Mouse (Mus musculus) cerebellum, adult 18-20 months (tissue): ENCODE data around the gene Fam214b.
A peak's percentile ranks its signal among the peaks of the same experiment; 100 is the strongest.

ENCODE experiments used
- DNase-seq, 2 experiments: peaks; one replicate each; pipeline ENCODE4 v3.0.0; 2021

Gene Fam214b

DNA sequence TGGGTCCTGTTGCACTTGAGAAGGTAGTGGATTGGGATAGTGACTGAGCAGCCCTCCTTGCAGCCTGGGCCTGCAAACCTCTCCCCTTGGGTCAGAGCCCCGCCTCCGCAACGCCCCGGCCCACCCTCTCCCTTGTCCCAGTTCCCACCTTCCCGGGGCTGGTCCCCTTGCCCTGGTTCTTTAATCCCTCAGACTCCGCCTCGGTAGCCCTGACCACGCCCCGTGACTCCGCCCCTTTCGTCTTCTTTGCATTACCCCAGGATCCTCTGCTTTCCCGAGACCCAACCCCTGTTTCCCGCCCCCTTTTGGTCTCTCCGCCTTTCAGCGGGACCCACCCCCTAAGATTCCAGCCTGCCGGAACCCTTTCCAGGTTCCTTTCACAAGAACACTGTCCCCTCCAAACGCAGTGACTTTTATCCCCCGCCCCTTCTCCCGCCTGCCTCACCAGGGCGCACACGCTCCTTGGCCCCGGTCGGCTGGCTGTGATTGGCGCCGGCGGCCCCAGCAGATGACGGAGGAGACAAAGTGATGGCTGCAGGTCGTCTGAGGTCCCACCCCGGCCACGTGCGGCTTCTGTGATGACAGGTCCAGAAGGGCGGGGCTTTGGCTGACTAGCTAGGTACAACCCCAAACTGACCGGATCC lies at the start of gene Fam214b:
TSS of gene Fam214b (minus strand) at position 562 of the 644 bp plus-strand sequence.
- DNase-seq, result peak; percentile 92 to 97

DNA sequence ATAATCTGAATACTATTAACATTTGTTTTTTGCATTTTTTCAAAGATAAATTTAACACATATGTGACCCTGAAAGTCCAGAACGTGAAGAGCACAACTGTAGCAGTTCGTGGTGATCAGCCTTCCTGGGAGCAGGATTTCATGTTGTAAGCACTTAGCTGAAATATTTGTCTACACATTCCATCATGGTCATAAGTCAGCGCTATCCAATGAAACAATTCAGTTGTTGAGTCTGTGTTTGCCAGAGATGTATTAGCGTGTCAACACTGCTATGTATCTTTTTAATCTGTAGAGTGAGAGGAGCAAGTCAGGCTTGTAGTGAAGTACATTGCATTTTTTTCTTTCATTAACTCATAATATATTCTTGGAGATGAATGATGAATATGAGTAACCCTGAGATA lies 45.2 kb upstream of the Fam214b start:
- no peak for DNase-seq

DNA sequence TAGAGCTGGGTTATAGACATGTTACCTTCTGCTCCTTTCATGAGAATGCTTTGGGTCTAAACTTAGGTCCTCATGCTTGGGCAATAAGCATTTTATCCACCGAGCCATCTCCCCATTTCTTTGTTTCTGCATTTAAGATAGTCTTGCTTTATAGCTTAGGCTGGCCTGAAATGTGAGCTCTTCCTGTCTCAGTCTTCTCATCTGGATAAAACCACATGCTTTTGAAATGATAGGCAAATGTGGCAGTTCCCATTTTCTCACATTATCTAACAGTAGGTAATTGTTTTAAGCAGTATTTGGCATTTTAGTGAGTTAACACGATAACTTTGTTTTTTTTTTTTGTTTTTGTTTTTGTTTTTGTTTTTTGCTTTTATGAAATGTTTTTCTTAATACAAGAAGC lies 43.9 kb upstream of the Fam214b start:
- no peak for DNase-seq

DNA sequence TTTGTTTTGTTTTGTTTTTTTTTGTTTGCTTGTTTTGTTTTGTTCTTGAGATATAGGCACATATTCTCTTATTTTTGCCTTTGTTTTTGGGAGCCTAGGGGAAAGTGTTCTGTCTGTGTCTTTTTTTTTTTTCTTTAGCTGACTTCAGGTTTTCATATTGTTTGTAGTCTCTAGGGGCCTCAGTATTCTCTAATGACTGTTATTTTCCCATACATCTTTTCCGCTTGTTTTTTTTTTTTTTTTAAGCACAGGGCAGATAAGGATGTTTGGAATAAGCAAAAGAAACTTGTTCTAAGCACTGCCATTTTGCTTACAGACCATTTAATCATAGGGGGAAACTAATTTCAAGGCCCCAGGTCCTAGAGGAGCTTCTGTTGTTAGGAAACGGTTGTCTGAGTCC lies 36.4 kb upstream of the Fam214b start:
- no peak for DNase-seq

DNA sequence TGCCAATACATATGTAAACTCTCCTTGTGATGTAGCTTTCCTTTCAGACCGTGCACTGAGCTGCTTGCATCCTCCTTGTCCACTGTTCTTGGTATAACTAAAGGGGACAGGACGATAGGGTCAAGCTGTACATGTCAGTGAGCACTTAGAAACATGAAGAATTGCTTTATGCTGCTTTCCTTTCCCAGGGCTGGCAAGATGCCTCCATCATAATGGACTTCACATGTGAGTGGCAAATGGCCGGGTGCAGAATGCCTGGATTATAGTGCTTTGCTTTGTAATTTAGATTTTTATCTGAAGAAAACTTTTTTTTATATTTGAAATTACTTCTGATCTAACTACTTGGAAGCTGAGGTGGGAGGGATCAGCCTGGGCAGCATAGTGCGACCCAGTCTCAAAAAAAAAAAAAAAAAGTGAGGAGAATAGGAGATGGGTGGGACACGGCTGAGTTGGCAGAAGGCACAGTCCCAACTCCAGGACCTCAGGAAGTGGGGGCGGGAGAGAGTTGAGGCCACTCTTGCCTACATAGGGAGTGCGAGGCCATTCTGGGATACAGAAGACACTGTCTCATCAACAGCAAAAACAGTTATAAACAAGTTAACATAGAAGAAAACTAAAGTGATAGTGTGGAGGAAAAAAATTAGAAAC lies 32.2 kb upstream of the Fam214b start:
- DNase-seq, result no peak

DNA sequence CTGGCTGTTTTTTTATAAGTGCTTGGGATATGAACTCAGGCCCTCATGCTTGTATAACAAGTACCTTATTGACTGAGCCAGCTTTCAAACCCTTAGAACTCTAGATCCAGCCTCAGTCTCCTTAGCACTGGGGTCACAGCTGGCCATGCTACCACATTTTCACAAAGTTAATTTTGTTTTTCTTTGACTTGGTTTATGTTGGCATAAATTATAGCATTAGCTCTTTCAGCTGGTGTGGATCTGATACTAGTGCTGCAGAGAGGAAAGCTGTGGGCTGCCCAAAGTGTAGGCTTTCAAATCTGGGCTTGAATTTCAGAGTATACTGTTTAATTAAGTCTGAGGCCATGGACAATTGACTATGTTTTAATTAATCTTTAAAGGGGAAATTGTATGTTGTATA lies 28.9 kb upstream of the Fam214b start:
- no peak for DNase-seq

DNA sequence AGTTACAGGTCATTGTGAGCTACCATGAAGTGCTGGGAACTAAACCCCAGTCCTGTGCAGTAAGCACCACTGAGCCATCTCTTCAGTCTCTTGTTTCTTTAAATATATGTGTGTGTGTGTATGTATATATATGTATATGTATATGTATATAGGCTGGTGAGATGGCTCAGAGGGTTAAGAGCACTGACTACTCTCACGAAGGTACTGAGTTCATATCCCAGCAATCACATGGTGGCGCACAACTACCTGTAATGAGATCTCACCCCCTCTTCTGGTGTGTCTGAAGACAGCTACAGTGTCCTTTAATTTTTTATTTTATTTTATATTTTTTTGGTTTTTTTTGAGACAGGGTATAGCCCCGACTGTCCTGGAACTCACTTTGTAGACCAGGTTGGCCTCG lies 19.5 kb upstream of the Fam214b start:
- DNase-seq, result no peak

DNA sequence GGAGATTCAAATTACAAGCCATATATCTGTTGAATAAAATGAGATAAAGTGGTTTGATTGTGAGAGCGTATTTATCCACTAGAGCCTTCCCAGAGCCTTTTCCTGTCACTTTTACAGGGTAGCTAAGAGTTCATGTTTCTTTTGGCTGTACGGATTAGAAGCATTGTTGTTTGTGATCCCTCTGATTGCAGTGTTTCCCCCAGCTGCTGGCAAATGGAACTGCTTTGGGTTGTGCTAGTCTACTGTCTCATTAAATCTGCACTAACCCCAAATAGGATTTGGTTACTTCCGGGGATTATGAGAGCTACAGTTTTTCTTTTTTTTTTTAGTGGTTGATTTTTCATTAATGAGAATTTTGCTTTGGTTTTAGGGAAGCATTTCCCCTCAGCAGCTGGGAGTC lies 14.3 kb upstream of the Fam214b start:
- DNase-seq, result no peak

DNA sequence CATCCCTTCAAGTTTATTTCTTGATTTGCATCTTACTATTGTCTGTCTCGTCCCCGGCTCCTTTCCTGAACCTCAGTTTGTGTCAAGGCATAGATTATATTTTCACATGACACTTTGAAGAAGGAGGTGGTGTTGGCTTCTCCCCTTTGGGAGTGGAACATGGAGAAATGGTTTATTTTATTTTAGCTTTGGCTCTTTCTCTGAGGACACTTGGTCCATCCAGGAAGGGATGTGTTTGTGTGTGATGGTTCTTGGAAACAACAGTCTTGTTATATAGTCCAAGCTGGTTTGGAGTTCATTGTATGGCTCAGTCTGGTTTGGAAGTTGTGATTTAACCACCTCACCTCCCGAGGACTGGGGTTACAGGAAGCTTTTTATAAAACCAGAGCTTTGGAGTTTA lies 13.7 kb upstream of the Fam214b start:
- no peak for DNase-seq

DNA sequence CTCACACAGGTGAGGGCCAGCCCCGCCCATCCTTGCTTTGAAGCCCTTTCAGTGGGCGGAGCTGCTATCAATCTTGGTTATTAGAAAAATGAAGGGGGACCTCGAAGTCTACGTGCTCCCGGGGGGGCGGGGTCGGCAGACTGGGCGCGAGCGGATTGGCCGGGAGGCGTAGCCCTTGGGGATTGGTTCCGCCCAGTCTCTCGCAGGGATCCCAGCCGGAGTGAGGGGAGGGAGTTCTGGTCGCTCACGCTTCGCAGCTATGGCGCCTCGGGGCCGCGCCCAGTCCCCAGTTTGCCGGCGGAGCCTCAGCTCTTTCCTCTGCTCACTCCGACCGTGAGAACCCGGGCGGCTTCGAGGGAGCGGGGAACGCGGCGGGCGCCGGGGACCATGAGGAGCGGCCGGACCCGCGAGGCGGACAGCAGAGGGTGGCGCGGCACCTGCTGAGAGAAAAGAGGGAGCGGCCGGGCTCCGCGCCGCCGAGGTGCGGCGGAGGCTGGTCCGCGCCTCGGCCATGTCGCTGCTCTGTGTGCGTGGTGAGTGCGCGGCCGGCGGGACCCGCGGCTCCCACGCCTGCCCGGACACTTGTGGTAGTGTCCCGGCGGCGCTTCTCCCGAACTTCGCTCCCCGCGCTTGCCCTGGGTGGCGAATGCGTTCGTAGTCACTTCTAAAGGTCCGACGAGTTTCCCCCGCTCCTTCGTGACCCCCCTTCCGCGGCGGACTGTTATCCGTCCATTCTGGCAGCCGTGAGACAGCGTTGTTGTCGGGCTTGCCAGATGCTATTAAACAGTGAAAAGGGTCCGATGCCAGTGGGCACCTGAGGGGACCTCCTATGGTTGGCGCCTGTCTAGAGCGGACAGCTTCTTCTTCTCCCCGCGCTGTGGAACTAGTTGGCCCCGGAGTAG lies 13.0 kb upstream of the Fam214b start, which contains the start of gene Unc13b:
TSS of gene Unc13b (plus strand) at position 201 of the 902 bp plus-strand sequence.
- peak; percentile 90 to 94 for DNase-seq

DNA sequence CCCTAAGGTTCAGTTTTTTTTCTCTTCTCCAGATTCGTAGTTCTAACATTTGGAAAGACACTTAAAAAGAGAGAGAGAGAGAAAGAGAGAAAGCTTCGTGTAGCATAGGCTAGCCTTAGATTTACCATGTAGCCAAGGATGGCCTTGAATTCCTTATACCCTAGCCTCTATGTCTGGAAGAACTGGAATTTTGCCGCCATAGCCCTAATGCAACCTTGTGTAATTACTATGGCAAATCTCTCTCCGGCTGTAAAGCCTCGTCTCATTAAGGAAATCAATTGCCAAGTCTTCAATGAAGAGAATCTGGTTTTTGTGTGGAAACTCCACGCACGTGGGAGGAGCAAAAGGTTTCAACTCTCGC lies 12.4 kb upstream of the Fam214b start:
- DNase-seq, result no peak

DNA sequence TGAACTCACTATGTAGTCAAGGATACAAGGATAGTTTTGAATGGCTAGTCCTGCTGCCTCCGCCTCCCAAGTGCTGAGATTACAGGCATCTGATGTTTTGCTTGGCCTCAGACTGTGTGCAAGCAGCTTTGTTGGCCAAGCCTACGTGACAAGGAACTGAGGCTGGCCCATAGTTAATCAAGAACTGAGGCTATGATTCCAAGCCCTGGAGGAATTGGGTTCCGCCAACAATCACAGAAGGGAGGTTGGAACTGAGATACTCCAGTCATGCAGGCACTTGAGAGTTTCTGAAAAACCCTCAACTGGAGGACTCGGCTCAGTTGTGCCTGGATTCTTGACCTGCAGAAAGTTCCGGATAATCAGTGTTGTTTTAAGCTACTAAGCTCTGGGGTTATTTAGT lies 11.6 kb upstream of the Fam214b start:
- no peak for DNase-seq

DNA sequence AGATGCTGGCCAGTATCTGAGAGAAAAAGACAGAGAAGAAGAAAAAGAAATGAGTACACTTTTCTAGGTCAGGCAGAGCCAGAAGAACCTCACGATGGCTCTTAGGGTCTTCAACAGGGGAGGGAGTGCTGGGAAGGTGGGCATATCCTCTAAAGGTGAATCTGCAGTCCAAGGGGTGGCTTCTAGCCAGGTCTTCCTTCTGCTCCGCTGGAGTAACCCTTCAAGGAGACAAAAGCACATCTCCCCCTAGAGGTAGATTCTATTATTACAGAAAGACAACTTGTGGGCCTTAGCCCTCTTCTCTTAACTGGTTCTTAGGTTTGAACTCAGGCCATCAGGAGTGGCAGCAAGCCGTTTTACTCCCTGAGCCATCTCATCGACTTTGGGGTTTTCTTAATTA lies 6.6 kb upstream of the Fam214b start:
- peak; percentile 71 to 73 for DNase-seq

DNA sequence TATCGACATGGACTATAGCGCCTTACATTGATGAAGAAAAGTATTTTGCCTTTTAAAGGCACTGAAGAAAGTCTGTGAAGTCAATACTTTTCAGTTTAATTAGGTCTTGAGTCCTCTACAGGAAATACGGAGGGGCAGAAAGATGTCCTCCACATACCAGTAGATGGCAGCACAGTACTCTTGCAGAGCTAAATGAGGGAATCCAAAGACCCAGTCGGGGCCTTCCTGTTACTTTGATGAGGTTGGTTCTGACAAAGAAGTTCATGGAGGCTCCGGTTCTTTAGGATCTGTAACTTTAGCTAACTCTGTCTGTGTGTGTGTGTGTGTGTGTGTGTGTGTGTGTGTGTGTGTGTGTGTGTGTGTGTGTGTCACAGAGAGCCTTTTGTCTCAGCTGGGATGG lies 1.2 kb upstream of the Fam214b start:
- DNase-seq, result peak; percentile 72 to 80

DNA sequence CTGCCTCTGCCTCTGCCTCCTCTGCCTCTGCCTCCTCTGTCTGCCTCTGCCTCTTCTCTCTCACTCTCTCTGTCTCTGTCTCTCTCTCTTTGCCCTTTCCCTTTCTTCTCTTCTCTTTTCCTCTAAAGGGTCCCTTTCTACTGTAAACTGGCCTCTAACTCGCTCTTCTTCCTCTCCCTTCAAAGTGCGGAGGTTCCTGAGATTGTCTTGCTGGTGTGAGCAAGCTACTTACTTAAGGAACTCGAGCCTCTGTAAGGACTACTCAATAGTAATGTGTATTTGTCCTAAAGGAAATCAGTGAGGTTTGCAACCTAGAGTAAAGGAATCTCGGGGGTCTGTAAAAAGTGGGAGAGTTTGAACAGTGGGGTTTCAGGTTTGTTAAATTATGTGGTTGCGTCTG lies 587 bp upstream of the Fam214b start:
- DNase-seq, result no peak

DNA sequence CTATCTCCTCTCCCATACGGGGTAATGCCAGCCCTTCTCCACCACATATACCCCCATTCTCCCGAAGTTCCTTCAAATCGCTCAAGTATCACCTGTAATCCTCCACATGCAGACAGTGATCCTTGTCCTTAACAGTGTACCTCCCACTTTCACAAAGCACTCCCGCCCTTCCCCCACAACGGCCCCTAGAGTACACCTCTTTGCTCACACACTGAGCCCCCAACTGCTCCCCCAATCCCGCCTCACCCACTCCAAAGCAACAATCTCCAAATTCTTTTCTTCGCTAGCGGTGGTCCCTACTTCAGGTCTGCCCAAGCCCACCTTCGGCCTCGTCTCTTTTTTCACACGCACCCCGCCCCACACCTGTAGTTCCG lies 748 bp downstream of the Fam214b start:
- DNase-seq, result peak in 1 of 2 experiments; percentile 51

DNA sequence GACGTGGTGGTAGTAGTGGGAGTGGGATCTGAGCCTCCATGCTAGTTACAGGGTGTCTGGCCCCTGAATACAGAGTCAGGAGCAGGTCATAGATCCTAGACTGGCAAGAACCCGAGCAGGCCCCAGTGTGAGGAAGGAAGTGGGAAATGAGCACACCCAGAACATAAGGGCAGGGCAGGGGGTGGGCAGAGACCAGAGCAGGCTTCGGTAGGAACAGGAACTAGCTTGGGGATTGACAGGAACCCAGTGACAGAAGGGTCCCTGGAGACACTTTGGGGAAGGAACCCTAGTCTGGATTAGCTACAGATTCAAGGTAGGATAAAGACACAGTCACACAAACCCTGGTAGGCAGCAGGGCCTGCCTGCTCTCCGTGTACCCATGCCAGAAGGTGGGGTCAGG lies 1.3 kb downstream of the Fam214b start:
- DNase-seq, result no peak

DNA sequence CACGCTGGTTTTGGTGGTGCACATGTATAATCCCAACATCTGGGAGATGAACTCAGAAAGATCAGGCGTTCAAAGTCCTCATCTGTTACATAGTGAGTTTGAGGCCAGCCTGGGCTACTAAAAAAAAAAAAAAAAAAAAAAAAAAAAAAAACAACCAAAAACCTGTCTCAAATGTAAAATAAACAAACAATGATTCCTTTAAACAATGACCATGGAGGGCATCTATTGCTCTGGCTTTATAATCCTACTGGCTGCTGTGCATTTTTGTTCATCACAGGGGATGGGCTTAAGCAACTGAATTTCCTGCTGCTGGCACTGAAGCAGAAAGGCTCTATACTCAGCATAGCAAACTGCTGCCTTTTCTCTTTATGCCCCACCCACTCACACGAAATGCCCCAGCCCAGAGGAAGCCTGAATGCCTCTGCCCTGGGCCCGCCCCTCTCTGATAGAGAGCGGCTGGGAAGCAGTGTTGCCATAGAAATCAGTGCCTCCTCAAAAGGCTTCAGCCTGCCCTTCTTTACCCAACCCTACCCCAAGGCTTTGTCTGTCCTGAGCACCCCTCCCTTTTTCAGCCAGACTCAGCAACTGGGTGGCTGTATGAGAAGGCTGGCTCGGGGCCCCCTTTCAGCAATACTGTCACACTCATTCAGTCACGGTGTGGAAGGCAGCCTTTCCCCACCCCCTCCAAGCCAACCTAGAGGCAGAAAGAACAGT lies 2.2 kb downstream of the Fam214b start:
- no peak for DNase-seq

DNA sequence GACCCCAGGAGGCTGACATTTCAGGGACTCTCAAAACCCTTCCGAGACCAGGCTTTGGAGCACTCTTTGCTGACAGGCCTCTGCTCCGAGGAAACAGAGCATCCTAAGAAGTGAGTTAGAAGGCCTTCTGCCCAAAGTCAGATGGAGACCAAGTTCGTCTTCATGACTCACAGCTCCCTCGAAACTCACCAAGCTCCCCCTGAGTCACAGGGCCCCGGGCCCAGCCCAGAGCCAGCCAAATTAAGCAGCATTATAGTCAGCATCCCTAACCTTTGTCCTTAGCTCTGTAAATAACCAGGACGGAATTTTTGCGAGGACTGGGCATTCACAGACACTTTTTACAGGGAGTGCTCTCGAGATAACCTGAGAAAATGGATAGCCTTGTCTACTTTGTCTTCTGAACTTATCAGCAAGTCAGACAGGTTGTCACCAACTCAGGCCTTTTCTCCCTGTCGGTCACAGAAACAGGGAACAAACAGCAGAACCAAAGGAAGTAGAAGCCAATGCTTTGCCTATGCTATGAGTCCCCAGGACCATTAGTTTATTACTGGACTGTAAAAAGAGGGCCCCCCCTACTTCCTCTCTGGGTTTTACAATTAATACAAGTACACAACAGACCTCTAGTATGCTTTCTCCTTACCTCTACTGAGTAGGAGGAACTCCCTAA lies 5.0 kb downstream of the Fam214b start:
- DNase-seq, result no peak

DNA sequence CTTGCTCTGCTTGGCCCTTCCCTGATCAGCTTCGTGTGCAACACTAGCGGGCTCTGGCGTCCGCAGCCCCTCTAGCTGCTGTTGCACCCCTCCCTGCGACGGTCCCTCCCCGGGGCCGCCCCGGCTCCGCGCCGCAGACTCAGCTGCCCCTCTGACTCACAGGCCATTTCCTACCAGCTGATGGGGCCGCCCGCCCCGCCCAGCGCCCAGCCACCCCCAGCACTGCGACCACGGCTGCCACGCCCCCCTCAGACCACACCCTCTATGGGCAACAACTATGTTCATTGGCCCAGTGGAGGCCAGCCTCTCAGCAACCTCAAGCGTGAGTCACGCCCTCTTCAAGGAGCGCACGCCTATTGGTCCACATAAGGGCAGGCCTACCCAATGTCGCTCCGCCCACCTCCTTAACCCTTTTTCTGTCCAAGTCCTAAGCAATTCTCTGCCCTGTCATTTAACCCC lies 5.9 kb downstream of the Fam214b start:
- DNase-seq, result peak; percentile 90 to 98

DNA sequence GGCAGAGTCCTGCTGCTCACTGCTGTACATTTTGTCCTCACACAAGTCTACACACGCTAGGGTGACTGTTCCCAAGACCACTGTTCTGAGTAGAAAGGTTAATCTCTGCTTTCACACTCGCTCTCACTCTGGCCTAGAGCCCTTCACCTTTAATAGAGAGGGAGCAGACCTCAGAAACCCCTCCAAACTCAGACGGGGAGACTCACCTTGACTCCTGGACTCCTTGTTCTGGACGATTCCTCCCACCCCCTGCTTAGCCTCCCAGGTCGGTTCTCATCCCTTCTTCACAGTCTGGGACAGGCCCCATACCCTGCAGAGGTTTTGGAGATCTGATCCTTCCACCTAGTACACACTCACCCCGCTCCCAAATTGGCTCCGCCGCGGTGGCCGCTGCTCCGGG lies 6.4 kb downstream of the Fam214b start:
- DNase-seq, result no peak
